Mouse (Mus musculus) heart, adult 2 months (tissue): Measurements from ENCODE around the gene Nos2.

Experiments
- CTCF ChIP-seq: fragments of 200-600 bp; IDR thresholded peaks from 2 replicates; pipeline ENCODE4 v1.8.1; 2022; ENCODE audit warnings: antibody characterized with exemption, mild to moderate bottlenecking, moderate library complexity
- POLR2A ChIP-seq: fragments of 200-500 bp; IDR thresholded peaks from 2 replicates; pipeline ENCODE4 v1.6.1; 2011; ENCODE audit warnings: mild to moderate bottlenecking, low read depth, low read length, control low read depth; ENCODE audit not compliant: insufficient read depth

DNA sequence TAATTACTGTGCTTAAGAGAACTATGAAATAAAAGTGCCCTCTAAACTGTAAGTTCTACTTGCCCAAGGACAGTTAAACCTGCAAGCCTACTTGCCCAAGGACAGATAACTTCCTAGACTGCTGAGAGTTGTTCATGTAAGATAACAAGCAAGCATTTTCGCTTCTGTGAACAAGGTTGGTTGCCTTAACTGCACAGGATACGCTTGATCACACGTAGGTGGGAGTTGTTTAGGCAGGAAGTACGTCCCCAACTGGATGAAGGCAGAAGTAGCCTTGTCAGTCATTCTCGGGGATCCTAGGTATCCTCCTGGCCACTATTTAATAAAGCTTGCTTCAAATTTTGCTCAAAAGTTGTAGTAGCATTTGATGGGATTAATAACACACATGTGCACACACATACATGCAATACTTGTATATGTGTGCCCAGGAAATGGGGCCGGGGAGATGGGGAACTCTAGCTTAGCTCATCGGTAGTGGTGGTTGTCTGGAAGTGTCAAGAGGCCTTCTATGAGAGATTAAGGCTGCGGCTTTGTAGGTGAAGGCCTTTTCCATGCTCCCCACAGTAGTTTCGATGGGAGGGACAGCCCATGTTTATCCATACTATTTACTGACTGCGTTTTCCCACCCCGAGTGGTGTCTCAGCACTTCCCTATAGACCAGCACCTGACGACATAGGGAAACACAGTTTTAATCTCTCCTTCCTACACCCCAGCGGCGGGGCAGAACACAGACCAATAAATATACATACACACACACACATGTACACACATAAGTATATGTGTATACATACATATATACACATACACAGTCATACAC is 85.2 kb downstream of the Nos2 start:
- TF ChIP-seq POLR2A (no peak), CTCF (no peak)
